Mouse (Mus musculus) cerebellum, adult 2 months (tissue): ENCODE measurements around the gene Tmem198. TPM values are rescaled to one million over a fixed set of nuclear protein-coding genes. Genes with fewer than 3 reads are reported as not detected.

Experiments used
- DNase-seq, 2 experiments: peaks; one replicate each; pipeline ENCODE4 v3.0.0; 2021
- H3K27ac ChIP-seq: fragments of 200-500 bp; 2 replicates; pipeline ENCODE4 v1.5.1; 2012; ENCODE audit warnings: low read length, control low read depth, inconsistent platforms; ENCODE audit not compliant: insufficient read depth
- H3K27me3 ChIP-seq: fragments of 200-500 bp; 2 replicates; pipeline ENCODE4 v1.6.1; 2012; ENCODE audit warnings: inconsistent platforms, mild to moderate bottlenecking, low read length, moderate library complexity; ENCODE audit not compliant: control insufficient read depth, insufficient read depth
- H3K4me1 ChIP-seq: fragments of 200-500 bp; 2 replicates; pipeline ENCODE4 v1.6.1; 2011; ENCODE audit warnings: low read length; ENCODE audit not compliant: control insufficient read depth, insufficient read depth
- H3K4me3 ChIP-seq: fragments of 200-500 bp; replicated peaks from 2 replicates; pipeline ENCODE3; 2011; ENCODE audit warnings: mild to moderate bottlenecking, low read depth, low read length, control low read depth; ENCODE audit not compliant: insufficient read depth
- CTCF ChIP-seq: fragments of 200-500 bp; IDR thresholded peaks from 2 replicates; pipeline ENCODE4 v1.5.1; 2011; ENCODE audit warnings: low read depth, mild to moderate bottlenecking, control low read depth, low read length, moderate library complexity, borderline replicate concordance; ENCODE audit not compliant: insufficient read depth
- POLR2A ChIP-seq: fragments of 200-500 bp; IDR thresholded peaks from 2 replicates; pipeline ENCODE4 v1.6.1; 2011; ENCODE audit warnings: low read length, control low read depth, borderline replicate concordance; ENCODE audit not compliant: insufficient read depth
- WGBS: fragments of 180-500 bp; shearing (Covaris S2); methylation state at CpG from one replicate; pipeline ENCODE4 v1.1.7; 2018; 5-methylcytosine and 5-hydroxymethylcytosine counted together
- polyA plus RNA-seq: library from polyadenylated mRNA; depleted of rRNA; stranded (reverse); fragments of >200 nt; gene quantifications from 2 replicates; pipeline ENCODE4 v1.2.3, GENCODE M21; 2012

Gene Tmem198
- polyA plus RNA-seq, 1 experiment = 41.3 TPM

DNA sequence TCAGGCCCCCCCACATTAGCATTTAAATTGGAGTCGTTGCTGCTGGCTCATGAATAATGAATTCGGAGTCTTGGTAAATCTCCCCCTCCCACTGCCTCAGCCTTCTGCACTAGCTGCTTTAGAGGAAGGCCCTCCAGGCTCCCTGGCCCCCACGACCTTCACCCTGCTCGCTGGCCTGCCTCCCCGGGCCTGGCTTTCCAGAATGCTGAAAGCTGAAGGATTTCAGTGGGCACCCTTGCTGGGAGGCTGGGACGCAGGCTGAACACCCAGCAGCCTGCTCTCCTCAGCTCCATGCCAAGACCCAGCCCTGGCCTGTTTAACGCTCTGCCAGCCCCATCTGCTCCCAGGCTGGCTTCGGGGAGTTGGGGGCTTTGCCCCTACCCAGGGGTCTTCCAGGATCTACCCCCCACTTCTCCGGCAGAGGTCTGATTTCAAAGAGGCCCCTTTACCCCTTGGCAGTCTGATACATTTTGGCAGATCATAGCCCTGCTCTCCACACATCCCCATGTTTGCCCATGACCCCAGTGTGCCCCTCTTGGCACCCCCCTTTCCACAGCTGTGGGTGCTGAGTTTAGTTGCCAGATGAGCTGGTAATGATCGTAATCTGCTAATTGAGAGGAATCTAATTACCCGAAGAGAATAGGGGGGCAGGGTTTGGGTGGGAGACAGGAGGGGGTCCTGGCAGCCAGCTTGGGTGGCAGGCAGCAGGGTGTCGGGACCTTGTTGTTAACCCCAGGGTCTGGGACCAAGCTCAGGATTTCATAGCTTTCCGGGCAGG lies 35.9 kb upstream of the Tmem198 start:
- WGBS = 8% methylated on average over 13 of the region's 13 CpGs
- DNase-seq = peak; percentile 78 to 80
- Histone ChIP-seq H3K27me3 (no peaks in the 10 kb centered on the region), H3K4me1 (peaks cover 74% of the 10 kb centered on the region), H3K4me3 (no peak overlapping the region), H3K27ac (peak overlapping the region; percentile 98)
- TF ChIP-seq CTCF (no peak), POLR2A (no peak)

- Histone ChIP-seq H3K4me1 (peaks cover 68% of the 10 kb centered on the region), H3K27ac (peak overlapping the region; percentile 85), H3K27me3 (no peaks in the 10 kb centered on the region), H3K4me3 (no peak overlapping the region)
- TF ChIP-seq POLR2A = no peak
- no peak for TF ChIP-seq CTCF
- DNase-seq = peak in 1 of 2 experiments; percentile 41
- 24% methylated on average over 3 of the region's 3 CpGs for WGBS
These were observed 35.1 kb upstream of the Tmem198 start for GRCm38 (mm10) chr1:75444208-75444607.

DNA sequence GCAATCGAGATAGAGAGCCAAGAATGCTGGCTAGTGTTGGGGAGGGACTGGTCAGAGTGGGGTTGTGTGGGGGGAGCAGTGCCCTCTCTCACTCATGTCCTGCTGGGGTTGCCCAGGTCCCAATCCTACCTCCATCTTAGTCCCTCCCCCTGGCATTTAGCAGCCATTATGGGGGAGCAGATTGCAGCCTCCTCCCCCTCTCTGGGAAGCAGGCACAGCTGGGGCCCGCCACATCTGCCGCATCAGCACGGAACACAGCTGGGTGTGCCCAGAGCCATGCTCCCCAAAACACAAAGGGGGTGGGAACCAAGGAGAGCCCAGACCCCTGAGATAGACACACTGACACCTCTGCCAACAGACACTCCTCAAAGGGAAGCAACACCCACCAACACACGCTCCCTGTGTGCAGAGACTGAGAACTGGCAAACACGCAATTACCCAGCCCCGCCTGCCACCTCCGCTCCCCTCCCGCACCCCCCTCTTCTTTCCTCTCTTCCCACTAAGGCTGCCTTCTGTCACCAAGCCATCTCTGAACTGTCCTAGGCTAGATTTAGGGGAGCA lies 34.1 kb upstream of the Tmem198 start:
- 5% methylated on average over 9 of the region's 9 CpGs for WGBS
- Histone ChIP-seq H3K4me3 (no peak overlapping the region), H3K27ac (peak overlapping the region; percentile 95), H3K4me1 (peaks cover 62% of the 10 kb centered on the region), H3K27me3 (no peaks in the 10 kb centered on the region)
- peak; percentile 55 to 60 for DNase-seq
- TF ChIP-seq POLR2A (no peak), CTCF (no peak)

GRCm38 (mm10) chr1:75445751-75446611 lies 33.4 kb upstream of the Tmem198 start:
- H3K4me3 ChIP-seq = no peak overlapping the region
- no peaks in the 10 kb centered on the region; the same call in 1 of the 2 replicates for H3K27me3 ChIP-seq
- WGBS = 6% methylated on average over 22 of the region's 22 CpGs
- DNase-seq = peak; percentile 83 to 90
- TF ChIP-seq CTCF (peak; percentile 95), POLR2A (peak; percentile 27; the same call in 1 of the 2 replicates)
- peak overlapping the region; percentile 95 for H3K27ac ChIP-seq
- H3K4me1 ChIP-seq = peaks cover 54% of the 10 kb centered on the region

- Histone ChIP-seq H3K27ac (no peak overlapping the region), H3K4me1 (peaks cover 47% of the 10 kb centered on the region), H3K27me3 (no peaks in the 10 kb centered on the region; the same call in 1 of the 2 replicates), H3K4me3 (no peak overlapping the region)
- WGBS = 45% methylated on average over 20 of the region's 20 CpGs
- no peak for TF ChIP-seq CTCF
- no peak for TF ChIP-seq POLR2A
- DNase-seq = no peak
These were observed 32.7 kb upstream of the Tmem198 start for GRCm38 (mm10) chr1:75446656-75447055.

- peaks cover 39% of the 10 kb centered on the region for H3K4me1 ChIP-seq
- H3K27ac ChIP-seq = no peak overlapping the region
- DNase-seq = no peak
- TF ChIP-seq CTCF (no peak), POLR2A (no peak)
- no peaks in the 10 kb centered on the region; the same call in 1 of the 2 replicates for H3K27me3 ChIP-seq
- WGBS = 24% methylated on average over 10 of the region's 10 CpGs
- H3K4me3 ChIP-seq = no peak overlapping the region
These were observed 31.9 kb upstream of the Tmem198 start for GRCm38 (mm10) chr1:75447265-75448051.

GRCm38 (mm10) chr1:75448052-75448431 lies 31.3 kb upstream of the Tmem198 start:
- DNase-seq = no peak
- Histone ChIP-seq H3K4me3 (no peak overlapping the region), H3K4me1 (peaks cover 37% of the 10 kb centered on the region), H3K27ac (no peak overlapping the region), H3K27me3 (no peaks in the 10 kb centered on the region; the same call in 1 of the 2 replicates)
- WGBS = 25% methylated on average over 7 of the region's 7 CpGs
- no peak for TF ChIP-seq POLR2A
- no peak for TF ChIP-seq CTCF
